Mouse (Mus musculus) left cerebral cortex, adult 11 months (tissue): ENCODE measurements around the gene Pnpla7.
"Not testable (repeated sequence)": the region's sequence is repeated elsewhere in the genome, so short reads cannot be mapped to it uniquely, and the experiment has no call there.

Experiments used
- DNase-seq: peaks from one replicate; pipeline ENCODE4 v3.0.0; 2022; ENCODE audit warnings: low spot score

The Pnpla7 gene

DNA sequence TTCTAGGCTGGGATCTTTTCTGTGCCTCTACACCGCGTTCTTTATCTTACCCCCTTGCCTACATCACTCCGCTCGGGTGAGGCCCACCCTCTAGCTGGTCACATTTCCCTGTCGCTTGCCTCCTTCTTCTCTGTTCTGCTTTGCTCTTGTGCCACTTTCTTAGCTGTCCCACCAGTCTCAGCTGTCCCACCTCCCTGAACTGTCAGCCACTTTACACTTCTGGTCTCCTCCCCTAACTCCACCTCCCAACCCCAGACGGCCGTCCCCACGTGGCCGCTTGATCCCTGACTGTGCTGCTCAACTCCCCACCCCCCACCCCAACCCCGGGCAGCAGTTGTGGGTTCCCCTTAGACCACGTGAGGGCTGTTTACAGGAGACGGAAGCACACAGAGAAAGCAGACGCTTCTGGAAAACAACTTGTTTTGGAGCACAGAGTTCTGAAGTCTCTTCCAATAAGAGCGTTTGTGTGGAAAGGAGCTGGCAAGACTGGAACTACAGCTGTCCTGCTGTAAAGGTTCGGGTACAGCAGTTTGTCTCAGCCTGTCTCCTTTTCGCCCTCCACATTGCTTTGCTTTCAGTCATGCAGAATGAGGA is at the start of gene Pnpla7:
Pnpla7 (plus strand) TSS at position 330 of the 594 bp plus-strand sequence.
- DNase-seq, result peak; percentile 57

DNA sequence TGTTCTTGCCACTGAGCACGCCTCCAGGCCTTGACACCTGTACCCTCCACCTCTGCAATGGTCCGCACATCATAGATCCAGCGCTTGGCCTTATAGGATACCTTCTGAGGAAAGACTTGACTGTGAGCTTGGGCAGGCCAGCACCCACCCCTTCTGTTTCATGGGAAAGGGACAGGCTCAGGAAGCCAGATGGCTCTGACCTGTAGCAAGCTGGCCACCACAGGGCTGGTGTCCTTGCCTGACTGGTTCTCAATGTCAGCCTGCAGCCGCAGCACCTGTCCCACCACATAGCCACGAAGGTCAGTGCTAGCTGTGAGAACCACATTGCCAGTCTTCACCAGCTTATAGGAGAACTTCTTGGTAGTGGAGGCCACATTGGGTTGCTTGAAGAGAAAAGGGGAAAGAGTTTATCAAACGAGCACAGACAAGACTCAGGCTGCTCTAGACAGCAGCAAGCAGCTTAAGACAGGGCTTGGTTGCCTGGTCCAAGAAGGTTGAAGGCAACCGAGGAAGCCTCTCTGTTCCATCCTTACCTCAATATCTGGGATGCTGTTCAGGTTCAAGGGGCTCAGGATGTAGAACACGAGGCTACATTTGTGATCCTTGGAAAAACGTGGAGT is 49.4 kb upstream of the Pnpla7 start:
- DNase-seq, result no peak

DNA sequence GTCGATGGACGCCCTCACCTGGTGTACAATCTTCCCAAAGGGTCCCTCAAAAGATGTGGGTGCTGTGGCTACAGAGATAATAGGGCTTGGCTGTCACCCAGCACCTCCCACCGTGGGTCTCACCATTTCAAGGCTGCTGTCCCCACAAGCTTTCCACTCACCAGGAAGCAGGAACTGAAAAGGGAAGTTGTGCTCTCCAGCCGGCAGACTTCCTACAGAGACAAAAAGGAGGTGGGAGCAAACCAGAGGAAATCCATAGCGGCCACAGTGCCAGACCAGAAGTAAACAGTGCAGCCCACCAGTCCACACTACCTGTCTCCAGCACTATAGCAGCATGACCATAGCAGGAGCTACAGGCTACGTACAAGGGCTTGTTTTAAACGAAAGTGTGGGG is 48.9 kb upstream of the Pnpla7 start:
- DNase-seq, result no peak

DNA sequence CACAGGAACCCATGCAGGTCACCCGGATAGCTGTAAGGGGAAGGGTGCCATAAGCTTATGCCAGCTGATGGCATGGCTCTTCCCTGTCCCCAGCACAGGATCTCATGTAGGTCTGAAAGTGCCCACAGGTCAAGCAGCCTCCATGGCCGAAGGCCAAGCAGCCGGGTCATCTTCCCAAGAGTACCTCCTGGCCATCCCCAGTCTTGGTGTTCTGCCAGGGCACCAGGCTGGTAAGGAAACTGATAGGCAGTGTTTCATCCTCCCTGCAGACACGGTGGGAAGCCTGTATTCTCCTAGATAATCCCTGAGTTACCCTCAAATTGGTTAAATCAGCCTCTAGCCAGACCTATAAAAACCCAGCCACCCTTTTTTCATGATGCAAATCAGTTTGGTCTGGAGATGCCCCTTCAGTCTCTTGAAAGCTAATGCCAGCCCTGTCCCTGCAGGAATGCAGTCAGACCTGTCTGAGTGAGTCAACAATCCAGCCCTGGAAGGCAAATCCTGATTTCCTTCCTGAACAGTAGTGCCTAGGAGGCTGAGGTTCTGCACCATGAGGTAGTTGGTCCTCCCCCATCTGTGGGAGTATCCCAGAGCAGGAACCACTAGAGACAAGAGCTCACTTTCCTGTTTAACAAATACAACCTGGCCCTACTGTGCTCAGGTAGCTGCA is 47.9 kb upstream of the Pnpla7 start:
- DNase-seq, result no peak

DNA sequence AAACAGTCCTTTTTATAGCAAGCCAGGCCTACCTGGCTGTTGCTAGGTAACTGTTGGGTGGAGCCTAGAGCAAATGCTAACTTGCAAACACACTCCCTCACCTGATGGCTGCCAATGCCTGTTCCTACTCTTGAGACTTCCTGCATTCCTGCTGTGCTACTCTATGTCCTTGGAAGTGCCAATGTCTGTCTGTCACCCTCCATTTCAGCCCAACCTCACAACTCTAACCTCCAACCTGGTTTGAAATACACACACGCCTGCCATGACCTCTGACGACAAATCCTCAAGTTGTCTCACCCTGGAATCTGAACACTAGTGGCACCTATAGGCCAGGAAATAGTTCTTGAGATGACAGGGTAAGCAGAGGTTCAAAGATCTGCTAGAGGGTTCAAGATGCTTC is 46.7 kb upstream of the Pnpla7 start:
- DNase-seq, result no peak

DNA sequence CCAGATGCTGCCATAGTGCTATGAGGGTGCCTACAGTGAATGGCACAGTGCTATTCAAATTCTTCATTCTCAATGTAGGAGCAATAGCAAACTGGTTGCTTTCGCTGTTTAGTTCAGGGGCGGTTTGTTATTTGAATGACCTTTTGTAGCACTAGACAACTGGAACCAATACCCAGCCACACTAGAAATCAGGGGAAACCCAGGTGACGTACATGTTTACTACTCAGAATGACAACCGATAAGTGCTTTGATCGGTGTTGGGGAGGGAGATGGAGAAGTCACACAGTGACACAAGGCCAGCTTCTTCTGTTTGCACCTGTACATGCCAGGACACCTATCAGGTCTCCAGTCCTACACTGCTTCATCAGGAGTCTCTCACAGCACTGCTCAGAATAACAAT is 46.2 kb upstream of the Pnpla7 start:
- no peak for DNase-seq

DNA sequence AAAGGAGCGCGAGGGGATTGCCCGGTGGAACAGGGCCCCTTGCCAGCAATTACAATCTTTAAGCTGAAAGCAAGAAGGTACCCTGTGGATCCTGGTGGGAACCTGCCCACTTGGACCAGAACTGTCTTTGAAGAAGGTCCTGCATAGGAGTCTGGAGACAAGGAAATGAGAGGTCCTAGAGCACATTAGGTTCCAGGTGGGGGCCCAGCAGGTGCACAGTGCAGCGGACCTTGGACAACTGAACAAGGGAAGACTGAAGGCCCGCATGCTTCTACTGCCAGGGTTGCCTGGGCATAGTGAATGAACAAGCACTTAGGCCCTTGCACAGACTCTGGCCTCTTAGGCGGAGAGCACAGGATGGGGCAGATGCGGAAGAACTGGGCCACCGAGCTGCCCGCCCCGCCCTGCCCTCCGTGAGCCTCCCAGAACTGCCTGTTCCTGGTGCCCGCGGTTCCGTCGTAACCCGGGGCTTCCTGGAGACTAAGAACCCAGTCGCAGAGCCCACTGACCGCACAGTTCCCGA is 41.3 kb upstream of the Pnpla7 start:
- DNase-seq, result no peak

DNA sequence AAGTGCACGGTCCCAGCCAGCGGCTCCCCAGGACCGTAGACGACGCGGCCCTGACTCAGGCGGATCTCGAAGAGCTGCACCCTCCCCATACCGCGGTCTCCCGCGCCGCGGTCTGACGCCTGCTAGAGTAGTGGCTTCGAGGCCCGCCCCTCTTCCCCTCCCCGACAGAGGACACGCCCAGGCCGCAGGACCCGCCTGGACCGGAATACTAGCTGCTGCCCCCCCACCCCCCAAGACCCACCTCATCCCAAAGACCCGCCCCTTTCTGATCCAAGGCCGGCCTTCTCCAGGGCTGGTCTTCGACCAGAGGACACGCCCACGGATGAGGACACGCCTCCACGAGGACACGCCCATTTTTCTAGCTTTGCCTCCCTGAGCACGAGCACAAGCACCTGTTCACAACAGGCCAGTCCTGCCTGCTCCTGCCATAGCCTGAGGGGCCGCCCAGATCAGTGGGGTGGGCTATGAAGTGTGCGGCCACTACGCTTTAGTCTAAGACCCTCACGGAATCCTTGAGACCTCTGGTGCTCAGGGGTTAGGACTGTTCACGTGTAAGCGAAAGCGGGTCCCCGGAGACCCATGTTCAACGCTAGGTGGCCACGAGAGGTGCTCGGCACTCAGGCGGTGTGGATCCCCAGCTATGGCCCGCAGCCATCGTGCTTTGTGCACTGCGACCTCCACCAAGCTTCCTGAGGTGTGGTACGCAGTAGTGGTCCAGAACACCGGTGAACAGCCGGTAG is 40.6 kb upstream of the Pnpla7 start, which contains the start of gene Arrdc1:
Arrdc1 (minus strand) TSS at position 196 of the 740 bp plus-strand sequence.
- peak; percentile 82 for DNase-seq

DNA sequence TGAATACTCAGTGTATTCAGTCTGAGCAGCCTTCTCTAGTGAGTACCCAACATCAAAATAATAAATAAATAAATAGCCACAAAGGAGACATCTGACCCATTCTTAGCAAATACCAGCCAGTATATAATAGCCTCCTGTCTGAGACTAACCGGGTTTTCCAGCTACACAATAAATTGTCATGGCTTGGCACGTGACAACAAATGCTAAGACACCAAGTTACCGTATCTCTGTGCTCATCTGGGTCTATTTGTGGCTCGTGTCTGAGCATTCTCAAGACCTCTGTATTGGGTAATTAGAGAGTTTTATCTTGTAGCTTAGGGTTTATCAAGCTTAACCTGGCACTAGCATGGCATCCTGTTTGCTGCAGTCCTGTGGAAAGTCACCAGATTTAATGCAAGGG is 33.7 kb upstream of the Pnpla7 start:
- no peak for DNase-seq

DNA sequence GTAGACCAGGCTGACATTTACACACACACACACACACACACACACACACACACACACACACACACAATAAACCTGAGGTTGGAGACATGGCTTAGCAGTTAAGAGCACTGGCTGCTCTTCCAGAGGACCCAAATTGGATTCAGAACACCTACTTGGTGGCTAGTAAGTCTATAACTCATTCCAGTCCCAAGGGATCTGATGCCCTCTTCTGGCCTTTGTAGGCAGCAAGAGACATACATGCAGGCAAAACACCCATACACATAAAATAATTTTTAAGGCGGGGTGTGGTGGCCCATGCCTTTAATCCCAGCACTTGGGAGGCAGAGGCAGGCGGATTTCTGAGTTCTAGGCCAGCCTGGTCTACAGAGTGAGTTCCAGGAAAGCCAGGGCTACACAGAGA is 31.5 kb upstream of the Pnpla7 start:
- DNase-seq, result not testable (repeated sequence)

DNA sequence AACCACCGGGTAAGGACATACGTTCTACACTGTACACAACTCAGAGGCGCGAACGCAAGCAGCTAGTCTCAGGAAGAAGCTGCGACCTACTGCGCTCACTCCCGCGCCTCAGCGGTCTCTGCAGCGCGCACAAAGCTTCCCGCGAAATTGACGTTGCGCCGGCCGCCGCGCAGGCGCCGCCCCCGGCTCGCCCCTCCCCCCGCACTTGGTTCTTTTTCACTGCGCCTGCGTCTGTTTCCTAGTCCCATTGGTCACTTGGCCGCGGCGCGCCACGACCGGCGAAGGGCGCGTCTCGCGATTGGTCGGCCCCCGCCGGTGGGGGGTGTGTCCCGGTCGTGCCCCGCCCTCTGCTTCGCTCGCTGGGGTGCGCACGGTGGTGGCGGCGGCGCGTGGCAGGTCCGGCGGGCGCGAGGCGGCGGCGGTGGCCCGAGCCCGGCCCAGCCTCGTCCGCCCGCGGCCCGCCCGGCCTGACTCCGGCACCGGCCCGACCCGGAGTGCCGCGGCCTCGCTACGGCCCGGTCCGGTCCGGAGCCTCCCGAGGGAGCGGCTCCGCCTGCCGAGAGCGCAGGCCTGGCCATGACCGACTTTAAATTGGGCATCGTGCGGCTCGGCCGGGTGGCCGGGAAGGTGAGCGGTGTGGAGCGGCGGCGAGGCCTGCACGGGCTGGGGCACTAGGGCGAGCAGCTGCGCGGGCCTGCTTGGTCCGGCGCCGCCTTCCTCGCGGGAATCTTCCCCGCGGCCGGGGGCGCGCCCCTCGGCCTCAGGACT is 26.2 kb upstream of the Pnpla7 start, which contains the start of gene Zmynd19:
Zmynd19 (plus strand) TSS at position 372 of the 768 bp plus-strand sequence.
- DNase-seq, result peak; percentile 93

DNA sequence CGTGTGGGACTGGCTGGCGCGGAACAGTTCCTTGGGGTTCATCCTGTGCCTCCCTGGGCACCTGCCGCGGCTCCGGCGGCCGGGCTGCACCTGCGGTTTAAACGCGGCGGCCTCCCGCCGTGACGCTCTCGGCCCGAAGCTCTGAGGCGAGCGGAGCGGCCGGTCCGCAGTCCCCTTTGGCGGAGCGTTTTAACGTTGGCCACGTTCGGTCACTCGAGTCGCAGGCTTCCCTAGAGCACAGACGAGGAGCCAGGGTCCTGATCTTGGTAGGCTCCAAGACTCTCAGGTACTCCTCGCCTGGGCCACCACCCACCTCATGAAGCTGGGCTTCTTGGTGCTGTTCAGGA is 25.7 kb upstream of the Pnpla7 start:
- no peak for DNase-seq

DNA sequence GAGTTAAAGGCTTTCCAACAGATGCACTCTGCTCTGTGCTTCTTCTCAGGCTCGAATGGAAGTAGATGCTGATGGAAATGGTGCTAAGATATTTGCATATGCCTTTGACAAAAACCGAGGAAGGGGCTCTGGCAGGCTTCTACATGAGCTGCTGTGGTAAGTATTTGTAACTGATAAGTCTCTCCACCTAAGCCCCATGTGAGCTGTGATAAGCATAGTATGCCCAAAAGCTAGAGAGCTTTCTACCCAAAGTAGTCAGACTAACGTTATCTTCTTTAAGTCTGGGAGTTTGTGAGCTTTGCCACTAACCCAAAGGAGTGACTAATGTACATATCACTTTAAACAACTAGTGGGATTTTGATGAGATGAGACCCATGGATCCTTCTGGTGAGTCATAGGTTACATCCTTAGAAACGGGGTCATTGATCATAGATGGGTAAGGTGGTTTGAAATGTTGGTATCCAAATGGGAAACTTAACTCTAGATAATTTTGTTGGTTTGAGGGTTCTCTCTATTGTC is 23.2 kb upstream of the Pnpla7 start:
- DNase-seq, result no peak

DNA sequence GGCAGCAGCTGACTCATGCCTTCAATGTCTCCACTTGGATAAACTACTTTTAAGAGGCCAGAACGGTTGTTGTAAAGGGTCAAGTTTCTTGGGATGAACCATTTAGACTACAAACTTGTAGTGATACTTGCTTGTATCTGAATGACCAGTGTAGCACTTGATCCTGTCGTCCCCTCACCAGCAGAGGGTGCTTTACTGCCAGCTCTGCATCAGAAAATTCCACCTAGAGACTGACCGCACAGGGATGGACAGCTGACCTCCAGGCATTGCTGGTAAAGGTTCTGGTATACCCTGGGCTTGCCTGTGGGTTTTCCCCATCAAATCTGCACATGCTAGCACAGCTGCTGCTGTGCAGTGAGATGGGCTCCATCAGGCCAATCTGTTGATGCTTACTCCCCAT is 14.9 kb upstream of the Pnpla7 start:
- no peak for DNase-seq

DNA sequence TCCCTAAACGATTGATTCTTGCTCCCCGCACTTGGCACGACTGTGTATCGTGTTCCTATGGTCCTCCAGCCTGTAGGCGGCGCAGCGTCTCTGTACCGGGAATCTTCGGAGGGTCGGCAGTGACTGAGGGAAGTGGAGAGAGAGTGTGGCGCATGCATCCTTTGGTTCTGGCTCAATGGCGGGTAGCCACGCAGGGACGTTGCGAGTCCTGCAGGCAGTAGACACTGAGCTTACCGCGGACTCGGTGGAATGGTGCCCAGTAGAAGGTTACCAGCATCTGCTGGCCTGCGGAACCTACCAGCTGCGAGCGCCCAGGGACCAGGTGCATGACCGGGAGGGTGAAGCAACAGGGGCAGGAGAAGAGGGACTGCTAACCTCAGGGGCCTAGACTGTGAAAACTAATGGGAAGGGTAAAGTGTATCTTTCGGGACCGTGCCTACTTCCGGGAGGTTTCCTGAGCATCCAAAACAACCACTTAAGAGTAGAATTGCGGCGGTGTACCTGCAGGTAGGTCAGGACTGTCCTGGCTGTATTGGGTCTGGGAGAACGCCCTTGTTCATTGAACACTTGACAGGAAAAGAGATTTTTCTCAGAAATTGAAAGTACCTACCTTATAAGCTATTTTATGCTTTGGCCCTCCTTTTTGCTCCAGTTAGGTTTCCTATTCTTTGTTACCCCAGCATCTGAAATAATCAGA is 13.4 kb upstream of the Pnpla7 start, which contains the start of gene Dph7:
Dph7 (plus strand) TSS at position 97 of the 697 bp plus-strand sequence.
- DNase-seq, result peak; percentile 79

DNA sequence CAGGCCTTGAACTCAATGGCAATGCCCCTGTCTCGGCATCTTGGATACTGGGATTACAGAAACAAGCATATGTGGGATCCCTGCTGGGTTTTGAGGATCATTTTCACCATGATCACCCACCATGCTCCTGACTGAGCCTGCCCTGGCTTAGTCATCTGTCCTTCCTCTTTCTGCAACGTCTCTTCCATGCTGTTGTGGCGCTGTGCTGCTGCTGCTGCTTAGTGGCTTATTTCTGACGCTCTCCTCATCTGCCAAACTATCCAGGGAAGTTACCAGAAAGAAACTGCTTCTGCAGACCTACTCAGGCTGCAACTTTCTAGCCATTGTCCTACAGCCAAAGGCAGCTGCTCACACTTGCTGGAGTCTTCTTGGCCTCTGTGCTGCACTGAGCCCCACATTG is 5.4 kb upstream of the Pnpla7 start:
- DNase-seq, result no peak

DNA sequence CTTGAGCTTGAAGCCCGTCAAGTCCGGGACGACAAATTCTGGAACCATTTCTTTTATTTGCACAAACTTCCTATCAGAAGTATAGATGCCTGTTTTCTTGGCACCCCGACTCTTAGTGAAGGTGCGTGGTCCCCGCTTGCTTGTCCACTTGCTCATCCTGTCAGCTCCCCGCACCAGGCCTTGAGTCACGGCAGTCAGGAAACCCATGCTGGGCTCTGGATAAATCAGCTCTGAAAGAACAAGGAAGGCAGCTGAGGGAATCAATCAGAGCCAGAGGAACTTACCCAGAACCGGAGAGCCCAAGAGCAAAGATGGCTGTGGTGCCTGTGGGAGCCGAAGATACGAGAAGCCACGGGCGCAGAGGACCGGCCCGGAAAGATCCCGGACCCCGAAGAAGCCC is 1.4 kb upstream of the Pnpla7 start:
- not testable (repeated sequence) for DNase-seq

DNA sequence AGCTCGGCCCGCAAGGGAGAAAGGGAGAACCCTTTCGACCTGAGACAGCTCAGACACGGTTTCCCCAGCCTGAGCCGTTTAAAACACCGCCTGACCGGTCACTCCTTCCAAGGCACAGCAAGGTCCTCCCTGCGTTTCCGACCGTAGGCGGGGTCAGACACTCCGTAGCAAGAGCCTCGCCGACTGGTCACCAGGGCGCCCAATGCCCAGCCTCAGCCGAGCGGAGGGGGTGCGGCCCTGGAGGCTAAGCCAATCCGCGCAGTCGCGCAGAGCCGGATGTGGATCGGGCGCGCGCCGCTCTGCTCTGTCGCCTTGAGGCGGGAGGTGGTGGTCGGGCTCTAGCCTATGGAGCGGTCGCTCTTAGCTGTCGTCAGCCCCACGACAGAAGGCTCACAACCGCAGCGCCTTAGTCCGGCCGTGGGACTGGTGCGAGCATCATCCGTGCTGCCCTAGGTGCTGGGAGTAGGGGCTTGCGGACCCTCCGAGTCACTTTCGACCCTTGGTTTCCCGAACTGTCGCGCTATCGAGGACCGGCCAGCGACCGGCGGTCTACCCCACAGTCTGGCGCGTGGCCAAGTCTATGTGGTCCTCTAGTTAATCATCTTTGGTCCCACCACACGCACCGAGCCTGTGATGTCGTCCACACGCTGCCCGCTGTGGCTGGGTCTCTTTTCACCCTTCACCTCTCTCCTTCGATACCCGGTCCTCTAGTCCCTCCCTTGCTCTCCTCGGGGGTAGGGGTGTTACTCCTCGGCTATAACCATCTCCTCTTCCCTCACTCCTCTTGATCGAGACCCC is 728 bp upstream of the Pnpla7 start, which contains the start of gene Mrpl41:
Mrpl41 (minus strand) TSS at position 193 of the 798 bp plus-strand sequence.
- DNase-seq, result peak; percentile 94

DNA sequence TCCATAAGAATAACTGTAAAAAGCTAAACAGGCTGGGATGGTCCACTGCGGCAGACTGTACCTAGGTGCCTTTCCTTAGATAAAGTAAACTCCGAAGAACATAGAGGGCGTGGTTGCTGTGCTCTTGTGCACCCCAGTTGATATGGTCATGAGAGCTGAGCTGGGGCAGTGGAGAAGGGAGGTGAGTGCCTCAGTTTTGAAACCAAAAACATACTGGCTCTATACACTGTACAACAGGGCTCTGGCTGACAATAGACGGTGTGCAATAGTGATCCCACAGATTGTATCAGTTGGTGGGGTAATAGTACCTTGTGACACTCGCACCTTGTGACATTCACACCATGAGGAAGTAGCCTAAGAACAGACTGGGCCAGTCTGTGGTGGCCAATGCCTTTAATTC is 1.1 kb downstream of the Pnpla7 start:
- DNase-seq, result no peak

DNA sequence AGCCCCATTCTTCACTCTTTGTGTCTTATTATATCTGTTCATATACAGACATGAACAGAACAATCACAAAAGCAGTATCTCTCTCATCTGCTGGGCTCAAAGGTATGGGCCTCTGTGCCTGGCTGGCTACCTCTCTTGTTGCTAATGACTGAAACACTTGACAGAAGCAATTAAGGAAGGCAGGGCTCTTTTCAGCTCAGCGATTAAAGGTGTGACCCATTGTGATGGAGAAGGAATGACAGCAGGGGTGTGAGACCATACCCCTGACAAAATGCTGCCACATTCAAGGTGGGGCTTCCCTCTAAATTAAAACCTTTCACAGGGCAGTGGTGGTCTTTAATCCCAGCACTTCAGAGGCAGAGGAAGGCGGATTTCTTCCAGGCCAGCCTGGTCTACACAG is 11.9 kb downstream of the Pnpla7 start:
- no peak for DNase-seq
